Mouse (Mus musculus) hindbrain, embryonic 13.5 days (tissue): ENCODE data around the gene Creb5. TPM values are rescaled to one million over a fixed set of nuclear protein-coding genes. Genes with fewer than 3 reads are reported as not detected.

Experiments
- ATAC-seq: fragments of 200-750 bp; cut with Nextera tagmentation; 2 replicates; pipeline ENCODE4 v1.8.0; 2017; ENCODE audit warnings: moderate TSS enrichment; ENCODE audit not compliant: low FRiP score
- H3K27ac ChIP-seq: fragments of 300-500 bp; sonication (generic); 2 replicates; pipeline ENCODE4 v1.5.1; 2015; ENCODE audit warnings: inconsistent platforms, mild to moderate bottlenecking, moderate library complexity
- H3K27me3 ChIP-seq: fragments of 300-500 bp; sonication (generic); 2 replicates; pipeline ENCODE4 v1.6.1; 2015; ENCODE audit warnings: mild to moderate bottlenecking, inconsistent platforms
- H3K36me3 ChIP-seq: fragments of 300-500 bp; sonication (generic); 2 replicates; pipeline ENCODE4 v1.6.1; 2015; ENCODE audit warnings: mild to moderate bottlenecking, inconsistent platforms
- H3K4me1 ChIP-seq: fragments of 300-500 bp; sonication (generic); replicated peaks from 2 replicates; pipeline ENCODE4 v1.6.1; 2015; ENCODE audit warnings: inconsistent platforms
- H3K4me2 ChIP-seq: fragments of 300-500 bp; sonication (generic); 2 replicates; pipeline ENCODE4 v1.6.1; 2015; ENCODE audit warnings: inconsistent platforms, mild to moderate bottlenecking, moderate library complexity
- H3K4me3 ChIP-seq: fragments of 300-500 bp; sonication (generic); 2 replicates; pipeline ENCODE4 v1.5.1; 2015; ENCODE audit warnings: mild to moderate bottlenecking, inconsistent platforms
- H3K9ac ChIP-seq: fragments of 300-500 bp; sonication (generic); 2 replicates; pipeline ENCODE4 v1.6.1; 2015; ENCODE audit warnings: mild to moderate bottlenecking, inconsistent platforms
- H3K9me3 ChIP-seq: fragments of 300-500 bp; sonication (generic); 2 replicates; pipeline ENCODE4 v1.6.1; 2016; ENCODE audit warnings: inconsistent platforms
- WGBS: fragments of 180-500 bp; shearing (Covaris S2); methylation state at CpG from one replicate; pipeline ENCODE4 v1.1.7; 2015; 5-methylcytosine and 5-hydroxymethylcytosine counted together
- polyA plus RNA-seq: library from polyadenylated mRNA; unstranded; fragments of >200 nt; fragmentation: Nextera tagmentation; extraction: Ambion mirVana; gene quantifications from 2 replicates; pipeline ENCODE4 v1.2.1, GENCODE M21; 2015

Gene Creb5
- polyA plus RNA-seq, 1 experiment from 2014 or later = 4.1 TPM

DNA sequence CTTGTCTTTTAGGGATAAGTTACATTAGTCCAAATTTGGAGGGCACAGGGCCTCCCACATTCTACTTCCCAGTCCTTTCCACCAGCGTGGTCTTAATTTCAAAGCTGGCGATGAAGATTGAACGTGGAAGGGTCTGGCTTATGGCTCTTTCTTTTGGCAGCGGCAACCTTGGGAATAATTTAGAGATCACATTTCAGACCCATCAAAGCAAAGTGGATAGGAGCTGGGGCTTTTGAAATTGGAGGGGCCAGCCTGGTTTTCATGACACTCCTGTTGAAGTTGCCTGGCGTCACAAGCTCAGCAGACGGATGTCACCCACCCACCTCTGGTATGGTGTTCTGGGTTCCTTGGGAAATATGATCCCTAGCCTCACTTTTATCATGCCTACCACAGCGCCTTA is 185.7 kb downstream of the Creb5 start:
- H3K4me1 ChIP-seq = 0 out of 2 replicates have a peak, but pooled peaks cover 4% of the 10 kb centered on the region
- no peak overlapping the region for H3K4me3 ChIP-seq
- H3K9ac ChIP-seq = no peak overlapping the region
- no peak overlapping the region for H3K27ac ChIP-seq
- 83% methylated on average over 7 of the region's 7 CpGs for WGBS
- H3K36me3 ChIP-seq = no peaks in the 10 kb centered on the region
- no peak for ATAC-seq
- H3K9me3 ChIP-seq = no peaks in the 10 kb centered on the region
- H3K27me3 ChIP-seq = no peaks in the 10 kb centered on the region
- no peak overlapping the region for H3K4me2 ChIP-seq

DNA sequence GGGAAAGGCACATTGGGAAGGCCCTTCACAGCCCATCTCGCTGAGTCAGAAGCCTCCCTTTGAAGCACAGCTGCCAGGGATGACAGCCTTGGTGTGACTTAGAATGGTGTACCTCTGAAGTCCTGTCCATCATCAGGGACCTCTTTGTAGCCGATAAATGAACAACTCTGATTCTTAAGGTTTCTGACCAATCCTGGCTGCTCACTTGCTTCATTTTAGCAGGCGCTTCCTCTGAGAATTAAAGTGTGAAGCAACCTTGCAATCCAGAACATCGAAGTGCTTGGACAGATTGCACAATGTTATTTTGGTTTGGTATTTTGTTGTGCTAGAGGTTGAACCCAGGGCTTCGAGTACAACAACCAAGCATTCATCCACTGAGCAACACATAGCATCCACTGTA is 190.4 kb downstream of the Creb5 start:
- no peak overlapping the region for H3K4me3 ChIP-seq
- ATAC-seq = no peak
- no peaks in the 10 kb centered on the region for H3K27me3 ChIP-seq
- no peaks in the 10 kb centered on the region for H3K4me1 ChIP-seq
- no peak overlapping the region for H3K9ac ChIP-seq
- WGBS = 94% methylated on average over 5 of the region's 5 CpGs
- H3K4me2 ChIP-seq = no peak overlapping the region
- H3K9me3 ChIP-seq = no peaks in the 10 kb centered on the region
- no peaks in the 10 kb centered on the region for H3K36me3 ChIP-seq
- no peak overlapping the region for H3K27ac ChIP-seq

DNA sequence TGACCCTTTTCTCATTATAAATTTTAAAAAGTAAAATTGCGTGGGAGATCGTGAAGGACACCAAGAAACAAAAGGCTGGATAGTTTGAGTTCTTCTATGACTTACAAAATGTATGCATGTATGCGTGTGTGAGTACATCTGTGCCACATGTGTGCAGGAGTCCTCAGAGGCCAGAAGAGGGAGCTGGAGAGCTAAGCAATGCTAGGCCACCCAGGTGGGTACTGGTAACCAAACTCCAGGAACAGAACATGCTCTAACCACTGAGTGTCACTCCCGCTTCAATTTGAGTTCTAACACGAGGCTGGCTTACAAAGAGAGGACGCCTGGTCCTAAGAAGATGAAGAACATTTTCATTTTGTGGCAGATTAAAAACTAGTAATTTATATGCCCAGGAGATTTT is 203.8 kb downstream of the Creb5 start:
- WGBS = 92% methylated on average over 6 of the region's 6 CpGs
- no peaks in the 10 kb centered on the region for H3K36me3 ChIP-seq

DNA sequence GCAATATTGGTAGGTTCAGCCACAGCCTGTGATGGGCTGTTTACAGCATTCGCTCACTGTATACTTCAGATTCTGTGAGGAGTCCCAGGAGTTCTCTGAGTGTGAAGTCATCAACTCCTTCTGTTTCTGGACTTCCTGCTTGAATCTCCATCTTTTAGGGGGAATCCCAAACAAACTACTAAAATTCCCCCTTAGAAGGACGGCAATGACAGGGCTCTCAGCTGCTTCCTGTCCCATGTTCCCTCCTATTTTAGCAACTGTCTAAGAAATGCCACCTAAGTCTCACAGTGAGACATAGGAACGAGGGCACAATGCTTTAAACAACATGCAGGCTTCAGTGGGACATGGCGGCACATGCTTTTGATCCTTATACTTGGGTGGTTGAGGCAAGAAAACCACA is 204.3 kb downstream of the Creb5 start:
- no peak overlapping the region for H3K4me3 ChIP-seq
- no peaks in the 10 kb centered on the region for H3K9me3 ChIP-seq
- no peak overlapping the region for H3K9ac ChIP-seq
- no peaks in the 10 kb centered on the region for H3K27me3 ChIP-seq
- no peak overlapping the region for H3K27ac ChIP-seq
- no peaks in the 10 kb centered on the region for H3K36me3 ChIP-seq
- H3K4me2 ChIP-seq = no peak overlapping the region
- no peaks in the 10 kb centered on the region; the same call in 1 of the 2 replicates for H3K4me1 ChIP-seq
- no peak for ATAC-seq
- 91% methylated on average over 4 of the region's 4 CpGs for WGBS

More for the DNA sequence above, 203.8 kb downstream of the Creb5 start:
- Histone ChIP-seq H3K4me1 (no peaks in the 10 kb centered on the region), H3K27ac (no peak overlapping the region), H3K9ac (no peak overlapping the region), H3K4me3 (no peak overlapping the region), H3K9me3 (no peaks in the 10 kb centered on the region), H3K4me2 (no peak overlapping the region), H3K27me3 (no peaks in the 10 kb centered on the region)
- ATAC-seq = no peak

DNA sequence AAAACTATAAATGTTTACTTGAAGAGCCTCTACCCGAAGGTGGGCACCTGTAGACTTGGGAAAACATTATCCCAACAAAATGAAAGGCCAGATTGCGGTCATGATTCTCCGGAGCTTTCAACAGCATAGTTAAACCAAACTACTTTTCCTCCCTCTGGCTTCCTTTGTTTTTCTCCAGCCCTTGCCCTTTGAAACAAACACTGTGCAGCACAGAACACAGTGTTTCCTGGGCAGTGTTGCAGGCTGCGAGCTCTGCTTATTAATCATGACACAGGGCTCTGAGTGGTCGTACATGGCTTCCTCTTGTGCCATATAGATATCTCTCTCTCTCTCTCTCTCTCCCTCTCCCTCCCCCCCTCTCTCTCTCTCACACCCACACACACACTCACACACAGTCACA is 206.8 kb downstream of the Creb5 start:
- Histone ChIP-seq H3K4me2 (no peak overlapping the region), H3K27me3 (no peaks in the 10 kb centered on the region), H3K9me3 (no peaks in the 10 kb centered on the region), H3K4me3 (no peak overlapping the region), H3K27ac (no peak overlapping the region), H3K36me3 (no peaks in the 10 kb centered on the region), H3K9ac (no peak overlapping the region), H3K4me1 (no peaks in the 10 kb centered on the region; the same call in 1 of the 2 replicates)
- 69% methylated on average over 5 of the region's 5 CpGs for WGBS
- no peak for ATAC-seq

DNA sequence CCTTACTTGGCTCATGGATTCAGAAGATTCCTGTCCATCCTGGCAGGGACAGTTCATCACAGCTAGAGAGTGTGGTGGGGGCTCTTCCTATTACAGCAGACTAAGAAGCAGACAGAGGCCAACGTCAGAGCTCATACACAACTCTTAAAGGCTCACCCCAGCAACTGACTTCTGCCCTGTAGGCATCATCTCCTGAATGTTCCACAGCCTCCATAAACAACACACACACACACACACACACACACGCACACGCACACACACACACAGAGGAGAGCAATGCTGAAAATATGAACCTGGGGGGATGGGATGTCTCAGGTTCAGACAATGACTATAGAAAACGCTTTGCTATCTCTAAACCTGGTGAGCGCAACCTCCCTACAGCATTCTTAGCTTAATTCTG is 208.6 kb downstream of the Creb5 start:
- 88% methylated on average over 5 of the region's 5 CpGs for WGBS
- Histone ChIP-seq H3K4me1 (no peaks in the 10 kb centered on the region; the same call in 1 of the 2 replicates), H3K9ac (no peak overlapping the region), H3K4me2 (no peak overlapping the region), H3K27me3 (no peaks in the 10 kb centered on the region), H3K27ac (no peak overlapping the region), H3K4me3 (no peak overlapping the region), H3K36me3 (no peaks in the 10 kb centered on the region), H3K9me3 (no peaks in the 10 kb centered on the region)
- ATAC-seq = no peak

DNA sequence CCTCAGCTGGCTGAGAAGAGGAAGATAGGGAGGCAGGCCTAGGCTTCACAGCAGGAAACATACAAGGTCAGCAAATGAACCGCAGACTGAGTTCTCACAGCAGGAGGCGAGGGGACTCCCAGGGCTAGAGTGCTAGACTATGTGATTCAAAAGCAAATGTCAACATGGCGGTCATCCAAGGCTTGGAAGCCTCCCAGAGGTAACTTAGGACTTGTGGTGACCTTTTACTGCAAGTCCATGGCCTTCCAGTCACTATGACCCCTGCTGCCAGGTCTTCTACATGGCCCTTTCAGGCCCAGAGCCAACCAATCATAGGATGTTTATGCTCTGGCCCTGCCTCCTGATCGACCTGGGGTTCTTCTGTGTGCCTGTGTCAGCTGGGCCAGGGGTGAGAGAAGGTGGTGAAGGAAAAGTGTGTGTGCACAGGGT is 209.3 kb downstream of the Creb5 start:
- ATAC-seq = no peak
- Histone ChIP-seq H3K4me2 (no peak overlapping the region), H3K4me3 (no peak overlapping the region), H3K27me3 (no peaks in the 10 kb centered on the region), H3K9me3 (no peaks in the 10 kb centered on the region), H3K9ac (no peak overlapping the region), H3K36me3 (no peaks in the 10 kb centered on the region), H3K27ac (no peak overlapping the region), H3K4me1 (no peaks in the 10 kb centered on the region; the same call in 1 of the 2 replicates)
- WGBS = 75% methylated on average over 4 of the region's 4 CpGs

DNA sequence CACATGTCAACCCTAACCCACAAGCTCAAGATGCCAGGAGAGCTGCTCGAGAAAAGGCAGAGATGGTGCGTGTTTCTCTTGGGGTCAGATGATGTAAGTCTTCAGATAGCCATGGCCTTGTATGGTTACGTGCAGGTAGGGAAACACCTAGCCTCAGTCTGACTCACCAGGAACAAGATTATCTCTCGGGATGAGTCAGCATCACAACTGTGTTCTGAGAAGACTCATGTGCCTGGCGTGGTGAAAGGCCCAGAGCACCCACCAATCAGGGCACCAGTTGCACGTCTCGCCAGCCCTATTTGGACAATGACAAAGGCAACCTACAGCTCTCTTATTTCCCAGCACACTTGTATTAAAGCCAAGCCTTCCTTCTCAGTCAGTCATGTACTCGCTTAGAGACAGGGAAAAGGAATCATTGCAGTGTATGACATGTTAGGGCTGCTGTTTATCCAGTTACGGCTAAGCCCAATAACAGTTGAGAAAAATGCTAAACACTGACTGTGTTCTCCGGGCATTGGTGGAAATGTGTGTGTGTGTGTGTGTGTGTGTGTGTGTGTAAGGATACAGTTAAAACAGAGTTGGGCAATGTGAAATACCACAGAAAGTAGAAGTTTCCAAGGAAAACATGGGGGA is 210.9 kb downstream of the Creb5 start:
- H3K4me2 ChIP-seq = no peak overlapping the region
- no peaks in the 10 kb centered on the region; the same call in 1 of the 2 replicates for H3K4me1 ChIP-seq
- no peaks in the 10 kb centered on the region for H3K27me3 ChIP-seq
- H3K9me3 ChIP-seq = no peaks in the 10 kb centered on the region
- 92% methylated on average over 10 of the region's 10 CpGs for WGBS
- no peaks in the 10 kb centered on the region for H3K36me3 ChIP-seq
- H3K4me3 ChIP-seq = no peak overlapping the region
- ATAC-seq = no peak
- no peak overlapping the region for H3K9ac ChIP-seq
- no peak overlapping the region for H3K27ac ChIP-seq

DNA sequence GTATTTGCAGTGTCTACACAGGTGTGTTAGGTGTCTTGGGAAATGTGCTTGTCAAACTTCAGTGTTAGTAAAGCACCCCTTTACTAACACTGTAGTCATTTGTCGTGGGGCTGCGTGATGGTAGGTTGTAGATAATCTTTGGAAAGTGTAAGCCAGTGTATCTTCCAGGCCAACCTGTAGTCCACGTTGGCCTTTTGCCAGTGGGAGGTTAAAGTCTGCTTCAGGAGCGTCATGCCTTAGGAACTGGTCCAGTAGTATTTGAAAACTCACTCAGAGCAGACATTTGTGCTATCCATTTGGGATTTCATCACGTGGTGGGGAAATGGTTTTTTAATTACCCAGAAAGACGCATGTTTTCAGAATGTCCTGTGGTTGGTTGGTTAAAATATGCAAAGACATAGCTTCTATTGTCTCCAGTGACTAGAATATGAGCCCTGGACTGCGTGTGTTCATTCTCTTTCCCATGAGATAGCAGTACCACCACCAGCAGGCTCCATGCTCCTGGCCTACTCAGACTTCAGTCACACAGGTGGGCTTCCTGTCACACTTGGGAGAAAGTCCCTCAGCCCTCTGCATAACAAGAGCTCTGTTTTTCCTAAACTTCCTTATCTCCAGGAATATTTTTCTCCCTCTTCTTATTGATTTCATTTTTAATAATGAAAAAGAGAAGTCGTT is 212.7 kb downstream of the Creb5 start:
- Histone ChIP-seq H3K4me1 (no peaks in the 10 kb centered on the region; the same call in 1 of the 2 replicates), H3K9me3 (no peaks in the 10 kb centered on the region), H3K27me3 (no peaks in the 10 kb centered on the region), H3K4me2 (no peak overlapping the region), H3K4me3 (no peak overlapping the region), H3K36me3 (no peaks in the 10 kb centered on the region), H3K9ac (no peak overlapping the region), H3K27ac (no peak overlapping the region)
- ATAC-seq = no peak
- 79% methylated on average over 8 of the region's 8 CpGs for WGBS

DNA sequence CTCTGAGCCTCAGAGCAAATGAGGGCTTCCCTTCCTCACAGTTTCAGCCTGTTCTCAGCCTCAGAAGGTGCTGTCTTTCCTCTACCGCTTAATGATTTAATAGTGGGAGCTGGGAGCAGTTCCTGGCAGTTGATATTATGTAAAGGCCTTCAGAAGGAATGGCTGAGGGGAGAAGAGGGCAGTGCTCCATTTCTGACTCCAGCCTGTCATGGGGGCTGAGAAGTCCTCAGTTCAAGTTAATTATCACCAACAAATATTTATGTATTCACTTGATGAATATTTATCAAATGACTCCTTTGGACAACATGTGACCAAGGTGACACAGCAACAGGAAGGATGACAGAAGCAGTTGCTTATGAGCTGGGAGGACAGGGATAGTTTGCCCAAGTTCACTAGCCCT is 214.2 kb downstream of the Creb5 start:
- H3K9ac ChIP-seq = no peak overlapping the region
- ATAC-seq = no peak
- no peaks in the 10 kb centered on the region for H3K9me3 ChIP-seq
- H3K27ac ChIP-seq = no peak overlapping the region
- H3K36me3 ChIP-seq = no peaks in the 10 kb centered on the region
- WGBS = 91% methylated on average over 1 of the region's 1 CpGs
- no peaks in the 10 kb centered on the region; the same call in 1 of the 2 replicates for H3K4me1 ChIP-seq
- H3K4me3 ChIP-seq = no peak overlapping the region
- H3K27me3 ChIP-seq = no peaks in the 10 kb centered on the region
- H3K4me2 ChIP-seq = no peak overlapping the region

DNA sequence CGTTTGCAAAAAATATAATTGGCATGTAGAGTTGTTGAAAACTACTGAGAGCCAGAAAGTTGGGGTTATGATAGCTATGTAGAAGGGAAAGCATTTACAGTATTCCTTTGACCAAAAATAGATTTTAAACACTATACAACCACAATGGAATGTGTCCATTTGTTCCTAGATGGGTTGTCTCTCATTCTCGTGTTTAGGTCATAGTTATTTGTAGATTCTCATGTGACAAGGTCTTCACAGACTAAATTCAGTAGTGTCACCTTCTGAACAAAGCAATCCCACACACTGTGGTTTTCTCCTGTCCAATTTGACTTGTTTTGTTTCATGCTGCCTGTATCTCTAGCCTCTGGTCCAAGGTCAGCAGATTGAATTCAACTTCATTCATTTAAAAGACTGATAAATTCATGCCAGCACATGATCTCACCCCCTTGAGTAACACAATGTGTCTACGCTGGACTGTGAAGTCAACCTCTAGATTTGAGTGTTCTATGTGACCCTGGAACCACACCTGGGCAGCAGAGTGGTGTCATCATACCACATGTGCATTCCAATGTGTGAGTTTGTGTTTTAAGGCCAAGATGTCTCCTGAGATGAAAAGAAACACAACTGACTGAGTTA is 220.0 kb downstream of the Creb5 start:
- H3K9ac ChIP-seq = no peak overlapping the region
- ATAC-seq = no peak
- WGBS = 83% methylated on average over 3 of the region's 3 CpGs

DNA sequence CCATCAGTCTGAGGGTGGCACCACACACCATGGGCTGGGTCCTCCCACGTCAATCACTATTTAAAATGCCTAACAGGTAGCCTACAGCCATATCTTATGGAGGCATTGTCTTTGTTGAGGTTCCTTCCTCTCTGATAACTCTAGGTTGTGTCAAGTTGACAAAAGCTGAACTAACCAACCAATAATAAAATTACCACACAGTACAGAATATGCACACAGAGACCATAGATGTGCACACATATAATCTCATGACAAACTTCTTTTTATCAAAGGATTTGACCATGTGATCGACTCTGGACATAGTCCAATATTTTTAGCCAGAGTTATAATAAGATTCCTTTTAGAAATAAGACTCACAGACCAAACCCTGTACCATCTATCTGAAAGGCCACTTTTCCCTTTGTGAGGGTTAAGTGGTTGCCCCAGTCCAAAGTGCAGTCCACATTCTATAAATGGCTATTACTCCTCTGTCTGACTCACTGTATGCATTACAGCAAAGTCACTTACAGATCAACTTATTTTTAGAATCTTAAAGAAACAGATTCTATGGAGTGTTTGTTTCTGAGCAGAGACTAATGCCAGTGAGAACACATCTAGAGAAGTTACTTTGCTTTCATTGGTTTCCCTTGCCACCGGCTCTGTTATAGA is 221.9 kb downstream of the Creb5 start:
- 83% methylated on average over 3 of the region's 3 CpGs for WGBS
- no peaks in the 10 kb centered on the region for H3K27me3 ChIP-seq

More for the DNA sequence above, 220.0 kb downstream of the Creb5 start:
- Histone ChIP-seq H3K9me3 (no peaks in the 10 kb centered on the region), H3K27ac (no peak overlapping the region), H3K27me3 (no peaks in the 10 kb centered on the region), H3K4me2 (no peak overlapping the region), H3K36me3 (no peaks in the 10 kb centered on the region), H3K4me1 (no peaks in the 10 kb centered on the region), H3K4me3 (no peak overlapping the region)

More for the DNA sequence above, 221.9 kb downstream of the Creb5 start:
- no peaks in the 10 kb centered on the region for H3K9me3 ChIP-seq
- no peak overlapping the region for H3K4me2 ChIP-seq
- H3K36me3 ChIP-seq = no peaks in the 10 kb centered on the region
- no peak overlapping the region for H3K4me3 ChIP-seq
- ATAC-seq = no peak
- no peak overlapping the region for H3K9ac ChIP-seq
- no peaks in the 10 kb centered on the region for H3K4me1 ChIP-seq
- H3K27ac ChIP-seq = no peak overlapping the region
